Mouse (Mus musculus) lung, embryonic 15.5 days (tissue): ENCODE data around the gene Adamtsl5. TPM values are rescaled to one million over a fixed set of nuclear protein-coding genes. Genes with fewer than 3 reads are reported as not detected.
A peak's percentile ranks its signal among the peaks of the same experiment; 100 is the strongest.

ENCODE experiments used
- ATAC-seq: fragments of 200-750 bp; cut with Nextera tagmentation; 2 replicates; pipeline ENCODE4 v1.8.0; 2017; ENCODE audit warnings: moderate number of reproducible peaks, borderline replicate concordance; ENCODE audit not compliant: low FRiP score, low TSS enrichment; ENCODE audit errors: extremely low read depth
- H3K27ac ChIP-seq: fragments of 300-500 bp; sonication (generic); 2 replicates; pipeline ENCODE4 v1.5.1; 2015; ENCODE audit warnings: moderate library complexity, mild to moderate bottlenecking, inconsistent platforms
- H3K27me3 ChIP-seq: fragments of 300-500 bp; sonication (generic); 2 replicates; pipeline ENCODE4 v1.6.1; 2015; ENCODE audit warnings: inconsistent platforms
- H3K36me3 ChIP-seq: fragments of 300-500 bp; sonication (generic); 2 replicates; pipeline ENCODE4 v1.6.1; 2015; ENCODE audit warnings: inconsistent platforms
- H3K4me1 ChIP-seq: fragments of 300-500 bp; sonication (generic); 2 replicates; pipeline ENCODE4 v1.6.1; 2015; ENCODE audit warnings: inconsistent platforms
- H3K4me2 ChIP-seq: fragments of 300-500 bp; sonication (generic); 2 replicates; pipeline ENCODE4 v1.6.1; 2015; ENCODE audit warnings: inconsistent platforms, mild to moderate bottlenecking, moderate library complexity
- H3K4me3 ChIP-seq: fragments of 300-500 bp; sonication (generic); 2 replicates; pipeline ENCODE4 v1.5.1; 2015; ENCODE audit warnings: mild to moderate bottlenecking, inconsistent platforms
- H3K9ac ChIP-seq: fragments of 300-500 bp; sonication (generic); 2 replicates; pipeline ENCODE4 v1.6.1; 2015; ENCODE audit warnings: inconsistent platforms
- H3K9me3 ChIP-seq: fragments of 300-500 bp; sonication (generic); 2 replicates; pipeline ENCODE4 v1.6.1; 2016; ENCODE audit warnings: inconsistent platforms
- WGBS: fragments of 180-500 bp; shearing (Covaris S2); methylation state at CpG from one replicate; pipeline ENCODE4 v1.1.7; 2015; 5-methylcytosine and 5-hydroxymethylcytosine counted together
- polyA plus RNA-seq: library from polyadenylated mRNA; unstranded; fragments of >200 nt; fragmentation: Nextera tagmentation; extraction: Ambion mirVana; gene quantifications from 2 replicates; pipeline ENCODE4 v1.2.1, GENCODE M21; 2015

Adamtsl5 gene
- polyA plus RNA-seq, 1 experiment from 2014 or later: 3.4 TPM

DNA sequence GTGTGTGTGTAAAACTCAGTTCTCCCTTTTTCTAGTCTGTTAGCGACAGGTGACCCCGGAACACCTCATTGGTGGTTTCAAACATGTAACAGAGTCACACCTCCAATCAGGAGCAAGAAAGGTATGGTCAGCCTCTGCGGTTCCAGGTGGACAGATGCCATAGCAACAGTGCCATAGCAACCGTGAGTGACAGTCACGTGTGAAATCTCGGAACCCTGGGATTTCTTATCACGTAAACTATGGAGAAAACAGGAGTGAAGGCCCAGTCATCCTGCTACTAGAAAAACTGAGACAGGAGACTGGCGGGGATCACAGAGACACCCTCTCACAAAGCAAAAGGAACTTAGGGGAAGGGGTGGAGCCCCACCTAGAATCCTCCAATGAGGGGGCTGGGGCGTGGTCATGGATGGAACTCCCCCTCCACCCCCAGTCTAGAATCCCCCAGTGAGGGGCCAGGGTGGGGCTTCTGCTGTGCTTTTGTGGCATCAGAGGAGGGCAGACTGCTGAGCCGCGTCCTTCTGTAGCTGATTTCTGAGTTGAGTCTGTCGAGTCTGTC is 23.3 kb upstream of the Adamtsl5 start:
- H3K27me3 ChIP-seq: no peaks in the 10 kb centered on the region
- H3K36me3 ChIP-seq: no peaks in the 10 kb centered on the region
- peak overlapping the region; percentile 34 for H3K4me2 ChIP-seq
- H3K27ac ChIP-seq: no peak overlapping the region; the same call in 1 of the 2 replicates
- peak; percentile 63 for ATAC-seq
- H3K9me3 ChIP-seq: no peaks in the 10 kb centered on the region
- under 1% methylated on average over 12 of the region's 12 CpGs for WGBS
- H3K4me1 ChIP-seq: peaks cover 9% of the 10 kb centered on the region; the same call in 1 of the 2 replicates
- peak overlapping the region; percentile 29 for H3K4me3 ChIP-seq
- H3K9ac ChIP-seq: no peak overlapping the region

DNA sequence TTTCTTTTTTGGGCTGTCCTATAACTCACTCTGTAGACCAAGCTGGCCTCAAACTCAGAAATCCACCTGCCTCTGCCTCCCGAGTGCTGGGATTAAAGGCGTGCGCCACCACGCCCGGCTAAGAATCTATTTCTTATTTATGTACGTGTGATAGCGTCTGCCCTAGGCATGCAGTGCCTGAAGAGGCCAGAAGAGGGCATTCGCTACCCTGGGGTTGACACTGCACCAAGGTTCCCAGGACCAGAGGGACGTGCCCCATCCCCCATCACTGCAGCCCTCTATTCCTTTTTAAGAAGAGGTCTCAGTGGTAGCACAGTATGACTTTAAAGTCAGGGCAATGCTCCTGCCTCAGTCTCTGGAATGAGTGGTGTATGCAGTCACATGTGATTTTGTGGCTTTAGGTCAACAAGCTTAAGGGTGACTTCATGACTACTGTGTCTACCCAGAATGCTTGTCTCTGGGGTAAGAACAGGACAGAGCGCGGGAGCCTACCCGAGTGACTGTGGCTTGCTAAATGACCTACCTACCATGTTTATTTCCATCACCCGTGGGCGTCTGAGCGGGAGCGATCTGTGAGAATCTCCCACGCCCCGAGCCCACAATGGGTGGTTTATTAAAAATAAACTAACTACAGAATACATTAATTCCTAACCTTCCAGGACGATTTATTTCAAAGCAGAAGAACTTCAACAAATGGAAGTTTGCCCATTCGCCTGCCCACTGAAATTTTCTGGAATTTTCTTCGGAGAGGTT is 22.0 kb upstream of the Adamtsl5 start:
- Histone ChIP-seq H3K27ac (no peak overlapping the region), H3K36me3 (no peaks in the 10 kb centered on the region), H3K27me3 (peaks cover 6% of the 10 kb centered on the region; the same call in 1 of the 2 replicates), H3K4me1 (peaks cover 9% of the 10 kb centered on the region; the same call in 1 of the 2 replicates), H3K4me2 (no peak overlapping the region), H3K9me3 (no peaks in the 10 kb centered on the region), H3K4me3 (no peak overlapping the region), H3K9ac (no peak overlapping the region)
- no peak for ATAC-seq
- 73% methylated on average over 21 of the region's 21 CpGs for WGBS

DNA sequence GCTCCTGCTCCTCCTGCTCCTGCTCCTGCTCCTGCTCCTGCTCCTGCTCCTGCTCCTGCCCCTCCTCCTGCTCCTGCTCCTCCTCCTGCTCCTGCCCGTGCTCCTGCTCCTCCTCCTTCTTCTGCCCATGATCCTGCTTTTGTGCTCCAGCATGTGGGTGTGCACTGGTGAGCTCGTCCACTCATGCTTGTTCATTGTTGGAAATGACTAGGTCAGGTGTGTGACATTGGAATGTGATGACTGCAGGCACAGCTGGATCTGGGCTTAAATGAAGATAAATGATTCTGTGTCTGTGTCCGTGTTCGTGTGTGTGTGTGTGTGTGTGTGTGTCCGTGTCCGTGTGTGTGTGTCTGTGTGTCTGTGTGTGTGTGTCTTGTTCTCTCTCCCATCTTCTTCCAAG is 20.2 kb upstream of the Adamtsl5 start:
- Histone ChIP-seq H3K9me3 (no peaks in the 10 kb centered on the region), H3K27ac (no peak overlapping the region), H3K9ac (no peak overlapping the region), H3K36me3 (no peaks in the 10 kb centered on the region), H3K4me2 (no peak overlapping the region), H3K27me3 (peaks cover 6% of the 10 kb centered on the region; the same call in 1 of the 2 replicates), H3K4me1 (peaks cover 9% of the 10 kb centered on the region; the same call in 1 of the 2 replicates), H3K4me3 (no peak overlapping the region)
- WGBS: 86% methylated on average over 6 of the region's 6 CpGs
- no peak for ATAC-seq

DNA sequence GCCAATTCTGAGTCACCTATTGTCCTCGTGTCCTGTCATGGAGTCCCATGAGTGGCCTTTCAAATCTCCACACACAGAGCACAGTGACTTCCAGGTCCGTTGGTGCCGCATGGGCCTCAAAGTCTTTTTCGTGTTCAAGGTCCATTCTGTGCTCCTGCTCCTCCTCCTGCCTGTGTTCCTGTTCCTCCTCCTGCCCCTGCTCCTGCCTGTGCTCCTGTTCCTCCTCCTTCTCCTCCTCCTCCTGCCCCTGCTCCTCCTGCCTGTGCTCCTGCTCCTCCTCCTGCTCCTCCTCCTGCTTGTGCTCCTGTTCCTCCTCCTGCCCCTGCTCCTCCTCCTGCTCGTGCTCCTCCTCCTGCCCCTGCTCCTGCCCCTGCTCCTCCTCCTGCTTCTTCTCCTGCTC is 19.7 kb upstream of the Adamtsl5 start:
- Histone ChIP-seq H3K27ac (no peak overlapping the region), H3K4me1 (peaks cover 9% of the 10 kb centered on the region; the same call in 1 of the 2 replicates), H3K4me2 (no peak overlapping the region), H3K4me3 (no peak overlapping the region), H3K36me3 (no peaks in the 10 kb centered on the region), H3K27me3 (peaks cover 6% of the 10 kb centered on the region; the same call in 1 of the 2 replicates), H3K9ac (no peak overlapping the region), H3K9me3 (no peaks in the 10 kb centered on the region)
- ATAC-seq: no peak
- WGBS: 48% methylated on average over 5 of the region's 5 CpGs

DNA sequence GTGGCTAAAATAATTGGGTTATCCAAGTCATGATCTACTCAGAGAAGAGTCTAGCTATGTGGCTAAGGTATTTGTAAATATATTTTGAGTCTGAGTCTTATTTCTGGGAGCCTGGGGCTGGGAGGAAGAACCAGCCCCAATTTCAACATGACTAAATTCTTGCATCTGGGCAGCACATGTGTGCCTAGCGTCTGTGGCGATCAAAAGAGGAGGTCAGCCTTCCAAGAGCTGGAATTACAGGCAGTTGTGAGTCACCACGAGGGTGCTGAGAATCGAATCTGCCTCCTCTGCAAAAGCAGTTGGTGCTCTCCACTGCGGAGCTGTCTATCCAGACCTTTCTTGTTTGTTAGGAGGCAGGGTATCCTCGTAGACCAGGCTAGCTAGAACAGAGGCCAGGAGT is 17.5 kb upstream of the Adamtsl5 start:
- no peak overlapping the region for H3K27ac ChIP-seq
- no peak for ATAC-seq
- no peaks in the 10 kb centered on the region for H3K36me3 ChIP-seq
- no peaks in the 10 kb centered on the region for H3K9me3 ChIP-seq
- WGBS: 57% methylated on average over 6 of the region's 6 CpGs
- no peaks in the 10 kb centered on the region for H3K4me1 ChIP-seq
- no peak overlapping the region for H3K4me3 ChIP-seq
- no peak overlapping the region for H3K4me2 ChIP-seq
- H3K9ac ChIP-seq: no peak overlapping the region
- H3K27me3 ChIP-seq: peaks cover 6% of the 10 kb centered on the region; the same call in 1 of the 2 replicates

DNA sequence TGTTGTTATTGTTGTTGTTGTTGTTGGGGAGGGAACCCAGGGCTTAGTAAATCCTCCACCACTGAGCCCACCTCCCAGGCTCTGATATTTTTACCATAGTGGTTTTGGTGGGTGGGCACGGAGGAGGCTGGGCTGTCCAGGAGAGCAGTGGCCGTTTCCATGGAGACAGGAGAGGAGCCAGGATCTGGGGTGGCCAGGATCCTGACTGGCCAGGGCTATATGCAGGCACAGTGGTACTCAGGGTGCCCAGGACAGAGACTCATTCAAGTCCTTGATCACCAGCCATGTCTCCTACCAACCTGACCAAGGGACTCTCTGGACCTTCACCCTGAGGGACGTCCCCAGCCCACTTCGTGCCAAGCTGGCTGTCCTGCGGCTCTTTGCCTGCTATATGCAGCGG is 15.5 kb upstream of the Adamtsl5 start:
- no peaks in the 10 kb centered on the region for H3K36me3 ChIP-seq
- 34% methylated on average over 6 of the region's 6 CpGs for WGBS
- no peak overlapping the region for H3K27ac ChIP-seq
- H3K4me2 ChIP-seq: no peak overlapping the region
- ATAC-seq: no peak
- H3K4me3 ChIP-seq: no peak overlapping the region
- no peaks in the 10 kb centered on the region for H3K4me1 ChIP-seq
- no peaks in the 10 kb centered on the region for H3K9me3 ChIP-seq
- H3K9ac ChIP-seq: no peak overlapping the region
- H3K27me3 ChIP-seq: peaks cover 23% of the 10 kb centered on the region

DNA sequence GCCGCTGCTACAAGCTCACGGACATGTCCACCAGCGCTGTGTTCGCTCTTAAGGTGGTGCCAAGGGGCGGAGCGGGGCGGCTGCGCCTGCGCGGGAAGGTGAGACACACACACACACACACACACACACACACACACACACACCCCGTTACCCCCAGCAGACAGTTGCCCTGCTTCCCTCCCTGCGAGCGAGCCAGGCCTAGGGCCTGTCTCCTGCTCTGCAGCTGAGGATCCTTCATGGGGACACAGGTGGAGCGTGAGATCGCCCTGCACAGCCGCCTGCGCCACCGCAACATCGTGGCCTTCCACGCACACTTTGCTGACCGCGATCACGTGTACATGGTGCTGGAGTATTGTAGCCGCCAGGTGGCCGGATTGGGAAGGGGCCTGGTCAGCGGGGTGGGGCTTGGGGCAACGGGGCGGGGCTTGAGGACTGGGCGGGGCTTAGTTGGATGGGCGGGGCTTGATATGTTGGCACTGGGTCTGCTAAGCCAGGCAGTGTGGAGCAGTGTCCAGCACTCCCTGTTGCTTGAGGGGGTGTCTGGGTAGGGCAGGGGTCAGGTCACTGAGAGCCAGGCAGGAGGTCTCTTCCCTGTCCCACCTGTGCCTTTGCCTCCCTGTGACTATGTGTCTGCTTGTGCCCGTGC is 9.9 kb upstream of the Adamtsl5 start:
- H3K36me3 ChIP-seq: no peaks in the 10 kb centered on the region
- H3K4me2 ChIP-seq: peak overlapping the region; percentile 50
- peaks cover 72% of the 10 kb centered on the region for H3K27me3 ChIP-seq
- H3K4me1 ChIP-seq: peaks cover 21% of the 10 kb centered on the region
- no peaks in the 10 kb centered on the region for H3K9me3 ChIP-seq
- peak overlapping the region; percentile 23 for H3K4me3 ChIP-seq
- H3K9ac ChIP-seq: no peak overlapping the region
- WGBS: 8% methylated on average over 24 of the region's 31 CpGs
- no peak overlapping the region for H3K27ac ChIP-seq
- peak; percentile 19; the same call in 1 of the 2 replicates for ATAC-seq

DNA sequence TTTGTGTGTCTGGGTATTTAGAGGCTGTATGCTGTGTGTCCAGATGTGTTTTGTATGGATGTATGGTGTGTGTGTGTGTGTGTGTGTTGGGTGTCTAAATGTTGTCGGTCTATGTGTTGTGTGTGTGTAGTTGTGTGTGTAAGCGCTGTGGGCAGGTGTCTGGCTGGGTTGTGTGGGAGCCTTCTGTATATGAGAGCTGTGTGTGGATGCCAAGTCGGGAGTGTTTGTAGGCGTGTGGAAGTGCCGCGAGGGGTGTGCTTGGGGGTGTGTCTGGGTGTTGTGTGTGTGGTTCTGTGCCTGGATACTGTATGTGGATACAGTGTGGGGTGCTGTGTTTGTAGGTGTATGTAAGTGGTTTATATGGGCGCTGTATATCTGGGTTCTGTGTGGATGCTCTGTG is 9.1 kb upstream of the Adamtsl5 start:
- no peak overlapping the region for H3K4me3 ChIP-seq

DNA sequence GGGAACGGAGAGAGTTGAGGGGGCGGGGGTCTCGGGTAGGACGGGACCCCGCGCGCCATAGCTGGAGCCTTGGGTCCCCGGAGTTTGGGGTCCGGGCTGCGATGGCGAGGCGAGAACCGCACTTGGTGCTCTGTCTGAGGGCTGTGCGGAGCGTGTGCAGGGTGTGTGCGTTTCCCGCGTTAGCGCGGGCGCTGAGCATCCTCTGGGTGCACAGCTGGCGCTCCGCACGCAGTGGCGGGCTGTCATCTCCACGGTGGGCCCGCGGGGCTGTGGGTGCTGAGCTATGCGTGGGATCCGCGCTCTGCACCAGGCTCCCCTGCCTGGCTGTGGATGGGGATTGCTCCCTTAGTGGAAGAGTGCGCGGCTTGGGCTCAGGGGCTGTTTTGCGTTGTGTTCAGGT is 8.5 kb upstream of the Adamtsl5 start:
- H3K4me3 ChIP-seq: peak overlapping the region; percentile 28
- WGBS: 3% methylated on average over 34 of the region's 34 CpGs
- no peak overlapping the region for H3K27ac ChIP-seq
- peaks cover 86% of the 10 kb centered on the region for H3K27me3 ChIP-seq
- H3K4me1 ChIP-seq: peaks cover 21% of the 10 kb centered on the region
- ATAC-seq: no peak
- H3K4me2 ChIP-seq: peak overlapping the region; percentile 58
- H3K36me3 ChIP-seq: no peaks in the 10 kb centered on the region
- H3K9ac ChIP-seq: no peak overlapping the region
- no peaks in the 10 kb centered on the region for H3K9me3 ChIP-seq

More for the DNA sequence above, 9.1 kb upstream of the Adamtsl5 start:
- no peak for ATAC-seq
- Histone ChIP-seq H3K27me3 (peaks cover 80% of the 10 kb centered on the region), H3K4me1 (peaks cover 21% of the 10 kb centered on the region), H3K9ac (no peak overlapping the region), H3K27ac (no peak overlapping the region), H3K9me3 (no peaks in the 10 kb centered on the region), H3K4me2 (peak overlapping the region; percentile 50; the same call in 1 of the 2 replicates), H3K36me3 (no peaks in the 10 kb centered on the region)
- WGBS: 32% methylated on average over 7 of the region's 7 CpGs

DNA sequence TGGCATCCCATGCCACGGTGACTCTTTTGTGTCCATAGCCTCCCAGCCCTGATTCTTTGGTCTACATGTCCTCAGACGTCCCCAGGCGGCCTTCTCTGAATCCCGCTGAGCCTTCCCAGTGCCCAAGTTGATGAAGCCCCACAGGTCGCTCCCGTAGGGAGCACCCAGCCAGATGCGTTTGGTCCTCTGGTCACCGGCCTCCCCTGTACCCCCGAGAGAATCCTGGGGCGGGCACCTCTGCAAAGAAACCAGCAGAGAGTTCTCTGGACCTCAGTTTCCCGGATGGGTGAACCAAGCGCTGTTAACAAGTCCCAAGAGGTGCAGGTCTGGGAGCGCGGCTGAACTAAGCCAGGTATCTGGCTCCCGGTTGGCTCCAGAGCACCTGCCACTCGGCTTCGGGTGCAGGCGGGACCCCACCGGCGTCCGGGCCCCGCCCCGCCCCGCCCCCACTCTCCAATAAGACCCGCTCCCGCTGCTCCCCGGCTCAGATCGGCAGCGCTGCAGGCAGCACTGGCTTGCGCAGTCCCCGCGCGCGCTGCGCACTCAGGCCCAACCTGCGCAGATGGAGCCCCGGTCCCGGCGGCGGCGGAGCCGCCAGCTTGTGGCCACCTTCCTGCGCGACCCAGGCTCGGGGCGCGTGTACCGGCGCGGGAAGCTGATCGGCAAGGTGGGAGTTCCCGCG is 7.9 kb upstream of the Adamtsl5 start, which contains the start of gene Plk5:
Gene Plk5, plus strand, starts transcription at position 459 of the 682 bp plus-strand sequence.
- Histone ChIP-seq H3K27ac (no peak within 1 kb of the TSS), H3K27me3 (peaks cover 92% of the 10 kb centered on the region)
- WGBS: under 1% methylated on average over 53 of the region's 53 CpGs

DNA sequence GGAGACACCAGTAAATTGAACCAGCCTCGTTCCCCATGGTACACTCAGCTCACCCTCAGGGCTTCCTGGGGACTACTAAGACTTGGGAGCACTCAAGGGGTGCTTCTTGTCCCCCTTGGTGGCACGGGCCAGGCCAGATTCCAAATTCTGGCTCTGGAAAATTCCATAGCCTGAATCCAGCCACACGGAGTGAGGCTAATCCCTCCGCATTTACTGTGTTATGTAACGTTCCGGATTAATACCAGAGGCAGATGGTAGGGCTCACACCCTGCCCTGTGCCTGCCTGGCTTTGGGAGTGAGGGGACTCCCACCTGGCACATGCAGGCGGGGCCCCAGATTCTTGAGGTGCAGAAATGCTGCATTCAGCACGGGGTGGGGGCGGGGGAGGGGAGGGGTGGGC is 7.2 kb upstream of the Adamtsl5 start:
- no peaks in the 10 kb centered on the region for H3K36me3 ChIP-seq
- ATAC-seq: no peak
- 11% methylated on average over 9 of the region's 9 CpGs for WGBS
- H3K27me3 ChIP-seq: peaks cover 96% of the 10 kb centered on the region
- H3K27ac ChIP-seq: no peak overlapping the region
- no peaks in the 10 kb centered on the region for H3K9me3 ChIP-seq
- peaks cover 21% of the 10 kb centered on the region for H3K4me1 ChIP-seq
- H3K4me3 ChIP-seq: no peak overlapping the region
- H3K4me2 ChIP-seq: no peak overlapping the region
- H3K9ac ChIP-seq: no peak overlapping the region

More for the DNA sequence above, 7.9 kb upstream of the Adamtsl5 start, which contains the start of gene Plk5:
- Histone ChIP-seq H3K36me3 (no peaks in the 10 kb centered on the region), H3K4me2 (peak within 1 kb of the TSS; percentile 58), H3K9ac (no peak within 1 kb of the TSS), H3K9me3 (no peaks in the 10 kb centered on the region), H3K4me3 (peak within 1 kb of the TSS; percentile 28), H3K4me1 (peaks cover 21% of the 10 kb centered on the region)
- no peak for ATAC-seq
